Mouse (Mus musculus) embryonic facial prominence, embryonic 10.5 days (tissue): ENCODE data around the gene Thpo. TPM values are rescaled to one million over a fixed set of nuclear protein-coding genes. Genes with fewer than 3 reads are reported as not detected.

Experiments
- DNase-seq: peaks from one replicate; pipeline ENCODE4 v3.0.0-alpha.2; 2017; ENCODE audit warnings: low spot score
- H3K27ac ChIP-seq: fragments of 300-500 bp; sonication (generic); replicated peaks from 2 replicates; pipeline ENCODE4 v1.5.1; 2016; ENCODE audit warnings: mild to moderate bottlenecking
- H3K27me3 ChIP-seq: fragments of 300-500 bp; sonication (generic); replicated peaks from 2 replicates; pipeline ENCODE4 v1.6.1; 2016; ENCODE audit warnings: low read depth, mild to moderate bottlenecking; ENCODE audit not compliant: poor library complexity, severe bottlenecking
- H3K36me3 ChIP-seq: fragments of 300-500 bp; sonication (generic); replicated peaks from 2 replicates; pipeline ENCODE4 v1.6.1; 2016; ENCODE audit warnings: mild to moderate bottlenecking, moderate library complexity
- H3K4me1 ChIP-seq: fragments of 300-500 bp; sonication (generic); 2 replicates; pipeline ENCODE4 v1.6.1; 2016
- H3K4me3 ChIP-seq: fragments of 300-500 bp; sonication (generic); 2 replicates; pipeline ENCODE4 v1.5.1; 2016; ENCODE audit warnings: mild to moderate bottlenecking, moderate library complexity
- H3K9me3 ChIP-seq: fragments of 300-500 bp; sonication (generic); 2 replicates; pipeline ENCODE4 v1.6.1; 2016; ENCODE audit warnings: mild to moderate bottlenecking
- WGBS: fragments of 180-500 bp; shearing (Covaris S2); methylation state at CpG from one replicate; pipeline ENCODE4 v1.1.7; 2016; 5-methylcytosine and 5-hydroxymethylcytosine counted together
- polyA plus RNA-seq: library from polyadenylated mRNA; unstranded; fragments of >200 nt; fragmentation: Nextera tagmentation; extraction: Ambion mirVana; gene quantifications from 2 replicates; pipeline ENCODE4 v1.2.1, GENCODE M21; 2016

Thpo gene
- polyA plus RNA-seq, 1 experiment from 2014 or later: 0.72 TPM

GRCm38 (mm10) chr16:20710370-20710769, 23.9 kb downstream of the Thpo start:
- H3K27me3 ChIP-seq: no peaks in the 10 kb centered on the region; the same call in 1 of the 2 replicates
- DNase-seq: no peak
- peaks cover 23% of the 10 kb centered on the region for H3K4me1 ChIP-seq
- H3K27ac ChIP-seq: no peak overlapping the region
- H3K9me3 ChIP-seq: no peaks in the 10 kb centered on the region
- H3K36me3 ChIP-seq: peaks cover 83% of the 10 kb centered on the region
- no peak overlapping the region for H3K4me3 ChIP-seq
- 92% methylated on average over 11 of the region's 11 CpGs for WGBS

- H3K36me3 ChIP-seq: peaks cover 95% of the 10 kb centered on the region
- no peak overlapping the region for H3K4me3 ChIP-seq
- WGBS: 74% methylated on average over 19 of the region's 19 CpGs
- H3K27ac ChIP-seq: no peak overlapping the region
- DNase-seq: peak; percentile 82
- no peaks in the 10 kb centered on the region for H3K9me3 ChIP-seq
- peaks cover 11% of the 10 kb centered on the region for H3K4me1 ChIP-seq
- H3K27me3 ChIP-seq: no peaks in the 10 kb centered on the region
Measured at GRCm38 (mm10) chr16:20708939-20709734, 25.2 kb downstream of the Thpo start.

- H3K36me3 ChIP-seq: peaks cover 99% of the 10 kb centered on the region
- no peak for DNase-seq
Measured at GRCm38 (mm10) chr16:20708220-20708938, 25.9 kb downstream of the Thpo start.

GRCm38 (mm10) chr16:20706407-20707055, 27.8 kb downstream of the Thpo start:
- Histone ChIP-seq H3K4me3 (no peak overlapping the region), H3K36me3 (peaks cover 86% of the 10 kb centered on the region), H3K27me3 (no peaks in the 10 kb centered on the region), H3K9me3 (no peaks in the 10 kb centered on the region), H3K27ac (no peak overlapping the region), H3K4me1 (peaks cover 18% of the 10 kb centered on the region)
- DNase-seq: no peak
- 91% methylated on average over 2 of the region's 2 CpGs for WGBS

More at GRCm38 (mm10) chr16:20708220-20708938, 25.9 kb downstream of the Thpo start:
- 93% methylated on average over 21 of the region's 21 CpGs for WGBS
- Histone ChIP-seq H3K27me3 (no peaks in the 10 kb centered on the region), H3K4me3 (no peak overlapping the region), H3K4me1 (peaks cover 5% of the 10 kb centered on the region), H3K27ac (no peak overlapping the region), H3K9me3 (no peaks in the 10 kb centered on the region)

- DNase-seq: no peak
- Histone ChIP-seq H3K9me3 (no peaks in the 10 kb centered on the region), H3K27me3 (no peaks in the 10 kb centered on the region), H3K27ac (no peak overlapping the region), H3K36me3 (peaks cover 79% of the 10 kb centered on the region), H3K4me3 (no peak overlapping the region), H3K4me1 (peaks cover 22% of the 10 kb centered on the region)
- WGBS: 82% methylated on average over 3 of the region's 3 CpGs
Measured at GRCm38 (mm10) chr16:20705786-20706185, 28.5 kb downstream of the Thpo start.

DNA sequence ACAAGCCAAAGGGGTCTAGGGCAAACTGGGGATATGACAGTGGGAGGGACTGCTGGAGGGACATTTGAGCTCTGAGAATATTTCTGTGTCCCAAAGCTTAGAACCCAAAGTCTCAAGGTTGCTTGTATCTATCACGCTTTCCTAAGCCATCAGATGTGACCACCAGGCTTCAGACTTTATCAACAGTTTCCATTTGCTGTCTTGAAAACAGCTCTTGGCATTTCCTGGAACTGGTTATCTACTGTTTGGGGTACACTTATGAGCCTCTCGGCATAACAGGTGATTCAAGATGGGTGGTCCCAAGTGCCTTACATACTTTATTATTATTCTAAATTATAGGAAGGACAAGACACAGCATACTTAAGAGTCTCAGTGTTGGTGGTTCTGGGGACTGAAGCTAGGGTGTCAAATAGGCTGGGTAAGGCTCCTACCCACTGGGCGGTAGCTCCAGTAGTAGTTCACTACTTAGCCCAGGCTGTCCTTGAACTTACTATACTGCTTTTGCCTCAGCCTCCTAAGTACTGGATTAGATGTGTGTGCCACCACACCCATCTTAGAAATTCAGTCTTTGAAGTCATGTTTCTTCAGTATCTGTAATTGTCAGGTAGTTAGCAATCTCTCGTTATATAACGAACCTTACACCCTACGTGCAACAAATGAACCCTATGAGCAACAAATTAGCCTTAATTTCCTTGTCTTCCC, 30.5 kb downstream of the Thpo start:
- no peaks in the 10 kb centered on the region for H3K9me3 ChIP-seq
- H3K4me3 ChIP-seq: no peak overlapping the region
- no peak for DNase-seq
- 94% methylated on average over 6 of the region's 6 CpGs for WGBS
- H3K27me3 ChIP-seq: no peaks in the 10 kb centered on the region
- H3K4me1 ChIP-seq: peaks cover 30% of the 10 kb centered on the region
- no peak overlapping the region for H3K27ac ChIP-seq
- peaks cover 59% of the 10 kb centered on the region for H3K36me3 ChIP-seq

DNA sequence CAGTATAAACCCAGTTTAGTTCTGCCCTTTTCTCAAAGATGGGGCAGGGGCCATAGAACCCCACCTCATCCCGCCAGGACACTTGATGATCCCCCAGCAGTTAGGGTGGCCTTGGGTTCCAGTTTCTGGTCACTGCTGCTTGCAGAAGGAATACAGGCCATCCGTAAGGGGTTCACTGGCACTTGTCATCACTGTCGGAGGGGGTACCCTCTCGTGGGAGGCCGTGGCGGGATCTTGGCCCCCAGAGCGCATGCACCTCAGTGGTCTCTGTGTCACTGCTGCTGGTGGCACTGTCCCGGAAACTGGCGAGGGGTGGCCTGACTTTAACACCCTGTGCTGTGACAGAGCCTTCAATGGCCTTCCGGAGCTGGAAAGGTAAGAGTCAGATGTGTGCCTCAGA, 31.2 kb downstream of the Thpo start:
- H3K27ac ChIP-seq: no peak overlapping the region
- 91% methylated on average over 10 of the region's 10 CpGs for WGBS
- peaks cover 30% of the 10 kb centered on the region for H3K4me1 ChIP-seq

DNA sequence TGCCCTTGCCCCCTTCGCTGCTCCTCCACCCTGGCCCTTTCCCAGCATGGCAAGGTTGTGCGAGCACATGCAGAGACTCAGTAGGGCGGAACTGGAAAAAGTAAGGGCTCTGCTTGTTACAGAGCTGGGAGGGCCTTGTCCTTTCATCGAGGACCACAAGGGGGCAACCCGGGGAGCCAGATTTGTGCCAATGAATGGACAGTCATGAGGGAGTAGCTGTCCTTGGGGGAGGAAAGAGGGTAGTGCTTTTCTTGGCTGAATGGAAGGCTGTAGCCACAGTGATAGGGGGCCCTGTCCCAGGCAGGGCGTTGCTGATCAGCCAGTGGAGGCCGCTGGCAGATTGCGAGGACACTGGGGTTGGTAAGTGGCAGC, 31.8 kb downstream of the Thpo start:
- Histone ChIP-seq H3K27ac (peak overlapping the region; percentile 77), H3K4me1 (peaks cover 30% of the 10 kb centered on the region), H3K36me3 (peaks cover 46% of the 10 kb centered on the region), H3K27me3 (peaks cover 12% of the 10 kb centered on the region; the same call in 1 of the 2 replicates), H3K9me3 (no peaks in the 10 kb centered on the region), H3K4me3 (peak overlapping the region; percentile 21)
- peak; percentile 85 for DNase-seq
- WGBS: 5% methylated on average over 8 of the region's 8 CpGs

More for the DNA sequence above, 31.2 kb downstream of the Thpo start:
- Histone ChIP-seq H3K9me3 (no peaks in the 10 kb centered on the region), H3K4me3 (no peak overlapping the region), H3K27me3 (peaks cover 6% of the 10 kb centered on the region; the same call in 1 of the 2 replicates), H3K36me3 (peaks cover 52% of the 10 kb centered on the region)
- DNase-seq: no peak

DNA sequence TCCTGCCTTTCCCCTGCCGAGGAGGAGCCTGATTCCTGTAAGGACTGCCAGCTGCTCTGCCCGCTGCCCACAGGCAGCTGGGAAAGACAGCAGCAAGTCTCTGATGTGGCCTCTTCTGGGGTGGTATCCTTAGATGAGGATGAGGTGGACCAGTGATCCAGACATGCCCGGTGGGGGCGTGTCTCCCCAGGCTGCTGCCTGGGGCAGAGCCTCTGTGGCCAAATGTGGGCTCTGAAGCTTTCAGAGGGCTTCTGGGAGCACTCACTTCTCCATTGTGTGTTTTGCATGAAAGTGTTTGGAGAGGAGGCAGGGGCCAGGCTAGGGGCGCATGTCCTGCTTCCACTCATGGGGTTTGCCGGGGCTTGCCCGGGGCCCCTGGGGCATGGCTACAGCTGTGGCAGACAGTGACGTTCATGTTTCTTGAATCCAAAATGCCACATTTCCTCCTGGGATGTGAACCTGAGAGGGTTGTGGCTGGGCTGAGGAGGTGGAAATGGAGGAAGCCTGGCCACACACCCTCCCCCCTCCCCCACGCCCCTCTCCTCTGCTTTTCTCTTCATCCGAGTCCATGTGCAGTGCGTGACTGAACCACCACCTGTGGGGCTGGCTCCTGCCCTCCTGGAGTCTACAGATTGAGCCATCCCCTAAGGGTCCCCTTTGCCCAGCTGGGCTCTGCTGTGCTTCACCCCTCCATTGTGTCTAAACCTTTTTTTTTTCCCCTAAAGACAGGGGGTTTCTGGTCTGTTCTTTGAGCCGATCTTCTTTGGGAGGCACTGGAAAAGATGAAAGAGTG, 32.4 kb downstream of the Thpo start:
- peak; percentile 60 for DNase-seq
- Histone ChIP-seq H3K36me3 (peaks cover 40% of the 10 kb centered on the region), H3K4me3 (peak overlapping the region; percentile 21), H3K27ac (peak overlapping the region; percentile 77), H3K9me3 (no peaks in the 10 kb centered on the region), H3K27me3 (peaks cover 17% of the 10 kb centered on the region; the same call in 1 of the 2 replicates), H3K4me1 (peaks cover 30% of the 10 kb centered on the region)
- 12% methylated on average over 12 of the region's 12 CpGs for WGBS

GRCm38 (mm10) chr16:20701316-20701715, 33.0 kb downstream of the Thpo start:
- Histone ChIP-seq H3K4me3 (peak overlapping the region; percentile 21), H3K9me3 (no peaks in the 10 kb centered on the region), H3K36me3 (peaks cover 34% of the 10 kb centered on the region), H3K4me1 (peaks cover 35% of the 10 kb centered on the region), H3K27ac (peak overlapping the region; percentile 77), H3K27me3 (peaks cover 23% of the 10 kb centered on the region)
- WGBS: 47% methylated on average over 7 of the region's 7 CpGs
- no peak for DNase-seq

- H3K27ac ChIP-seq: peak overlapping the region; percentile 35
- H3K4me3 ChIP-seq: no peak overlapping the region
- peaks cover 48% of the 10 kb centered on the region for H3K4me1 ChIP-seq
- H3K36me3 ChIP-seq: peaks cover 21% of the 10 kb centered on the region
- no peaks in the 10 kb centered on the region for H3K9me3 ChIP-seq
- H3K27me3 ChIP-seq: peaks cover 36% of the 10 kb centered on the region
- 33% methylated on average over 5 of the region's 5 CpGs for WGBS
- DNase-seq: no peak
Measured at GRCm38 (mm10) chr16:20700036-20700435, 34.3 kb downstream of the Thpo start.
